Mouse (Mus musculus) ES-CJ7 (cell line): ENCODE measurements at regions not wholly inside any gene's neighbourhood (a gene's known extent, or its start where the extent isn't known, plus 50 kb on each side); places are given as distances from the start of the nearest gene placed in this dataset.
A peak's percentile ranks its signal among the peaks of the same experiment; 100 is the strongest.
"Not testable (repeated sequence)": the region's sequence is repeated elsewhere in the genome, so short reads cannot be mapped to it uniquely, and the experiment has no call there.

Source experiments
- DNase-seq: peaks from one replicate; pipeline ENCODE4 v3.0.0; 2011; ENCODE audit warnings: low read depth, low spot score

DNA sequence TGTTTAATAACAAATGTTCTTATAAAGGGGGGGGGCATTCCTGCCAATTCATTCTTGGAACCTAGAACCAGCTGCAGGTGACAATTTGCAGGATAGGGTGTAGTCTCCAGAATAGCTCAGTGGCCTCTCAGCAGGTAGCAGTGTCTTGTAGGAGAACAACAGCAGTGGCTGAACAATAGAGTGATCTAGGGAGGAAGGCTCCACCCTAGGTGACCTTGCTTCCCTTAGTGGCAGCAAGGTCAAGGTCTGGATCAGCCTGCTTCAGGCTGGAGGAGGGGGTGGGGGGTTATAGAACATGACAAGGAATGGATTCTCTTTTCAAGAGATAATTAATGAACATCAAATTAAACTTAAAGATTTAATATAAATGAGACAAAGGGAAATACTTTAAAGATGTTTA, 358.5 kb upstream of the Tgif2lx2 start:
- peak; percentile 82 for DNase-seq

DNA sequence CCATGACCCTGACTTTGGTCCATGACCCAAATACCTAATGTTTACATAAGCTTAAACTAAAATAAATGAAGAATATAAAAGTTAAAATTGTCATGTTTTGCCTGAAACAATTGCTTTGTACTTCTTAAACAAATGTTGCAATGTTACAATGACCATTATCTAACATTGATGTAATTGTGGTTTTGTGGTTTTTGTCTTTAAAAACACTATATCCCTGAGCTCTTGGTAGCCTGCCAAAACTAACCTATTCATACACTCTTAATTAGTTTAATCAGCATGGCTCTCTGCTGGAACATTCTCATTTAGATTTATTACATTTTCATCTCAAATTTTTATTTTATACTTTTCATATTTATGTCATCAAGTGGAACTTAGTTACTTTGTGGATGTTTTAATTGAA, 314.4 kb upstream of the Tgif2lx2 start:
- no peak for DNase-seq

DNA sequence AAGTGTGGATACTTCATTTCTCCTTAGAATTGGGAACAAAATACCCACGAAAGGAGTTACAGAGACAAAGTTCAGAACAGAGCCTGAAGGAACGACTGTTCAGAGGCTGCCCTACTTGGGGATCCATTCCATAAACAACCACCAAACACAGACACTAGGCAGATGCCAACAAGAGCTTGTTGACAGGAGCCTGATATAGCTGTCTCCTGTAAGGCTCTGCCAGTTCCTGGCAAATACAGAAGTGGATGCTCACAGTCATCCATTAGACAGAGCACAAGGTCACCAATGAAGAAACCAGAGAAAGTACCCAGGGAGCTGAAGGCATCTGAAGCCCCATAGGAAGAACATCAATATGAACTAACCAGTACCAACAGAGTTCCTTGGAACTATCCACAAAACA, 309.9 kb upstream of the Tgif2lx2 start:
- DNase-seq, result not testable (repeated sequence)

DNA sequence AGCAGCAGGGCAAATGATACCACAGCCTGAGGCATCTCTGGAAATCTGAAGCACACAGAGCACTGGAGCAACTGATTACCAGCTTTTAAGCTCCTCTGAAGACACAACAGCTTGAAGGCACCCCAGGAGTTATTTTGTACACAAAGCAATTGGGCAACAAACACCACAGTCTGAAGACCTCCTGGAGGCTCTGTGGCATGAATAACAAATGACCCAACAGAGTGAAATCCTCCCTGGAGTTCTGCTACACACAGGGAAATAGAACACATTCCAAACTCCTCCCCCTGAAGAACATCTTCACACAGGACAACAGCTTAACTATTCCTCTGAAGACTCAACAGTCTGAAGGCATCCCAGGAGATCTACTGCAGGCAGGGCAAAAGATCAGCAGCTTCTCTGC, 291.8 kb upstream of the Tgif2lx2 start:
- peak; percentile 53 for DNase-seq
